8 mouse cellular contexts compared by ENCODE assay signal in genomic region chr5:113375783-113376182, GRCm38 (mm10). TPM values are rescaled to one million over a fixed set of nuclear protein-coding genes. Genes with fewer than 3 reads are reported as not detected.
A peak's percentile ranks its signal among the peaks of the same experiment; 100 is the strongest.
DNase-seq lines count a peak whose midpoint lies in the region; ATAC-seq and TF ChIP-seq lines count a peak whose summit lies in the region.

No protein-coding gene starts in this region.

- peak; percentile 27 to 67 for DNase-seq in frontal cortex, postnatal 10 days (ENCODE audit: low spot score in 2 of 2)
- peak; percentile 58 for DNase-seq in urinary bladder, postnatal 14 days (ENCODE audit: low spot score)
- no peak for DNase-seq in urinary bladder, postnatal 10 days (ENCODE audit: low spot score)
- DNase-seq in layer of hippocampus, adult 9-10 months (ENCODE audit: low spot score) = peak; percentile 54
- peak; percentile 29 for DNase-seq in lung, postnatal 36 days

- ATAC-seq in frontal cortex, adult (ENCODE audit: low TSS enrichment) = no peak

- H3K4me3 ChIP-seq in cortical plate, adult 2 months (ENCODE audit: insufficient read depth, low read length) = no peak overlapping the region
- no peak overlapping the region for H3K4me3 ChIP-seq in testis, adult 2 months (ENCODE audit: control insufficient read depth, low read depth, low read length)

- peak; percentile 62 for TF ChIP-seq CTCF in cortical plate, adult 2 months (IDR thresholded peaks at IDR 0.05; ENCODE audit: extremely low read depth, insufficient read depth, low read length)
- TF ChIP-seq CTCF in testis, adult 2 months (IDR thresholded peaks at IDR 0.05; ENCODE audit: control insufficient read depth, insufficient read depth, insufficient replicate concordance, low read depth, low read length) = peak; percentile 32; the same call in 1 of the 2 replicates

- no peak for TF ChIP-seq POLR2A in cortical plate, adult 2 months (IDR thresholded peaks at IDR 0.05; ENCODE audit: extremely low read depth, insufficient read depth, low read length)
- no peak; the same call in 1 of the 2 replicates for TF ChIP-seq POLR2A in testis, adult 2 months (IDR thresholded peaks at IDR 0.05; ENCODE audit: control insufficient read depth, low read depth, low read length)

- H3K36me3 ChIP-seq in testis, adult 2 months (ENCODE audit: control insufficient read depth, insufficient read depth, low read length) = no peaks in the 10 kb centered on the region

- no peak overlapping the region for H3K27ac ChIP-seq in cortical plate, adult 2 months (ENCODE audit: insufficient read depth, low read length)
- no peak overlapping the region for H3K27ac ChIP-seq in testis, adult 2 months (ENCODE audit: control insufficient read depth, insufficient read depth, low read depth, low read length)

- no peaks in the 10 kb centered on the region for H3K27me3 ChIP-seq in testis, adult 2 months (ENCODE audit: control insufficient read depth, insufficient read depth, low read length)

- H3K4me1 ChIP-seq in cortical plate, adult 2 months (ENCODE audit: control insufficient read depth, insufficient read depth, low read length) = no peaks in the 10 kb centered on the region
- H3K4me1 ChIP-seq in testis, adult 2 months (ENCODE audit: control insufficient read depth, insufficient read depth, low read length) = peaks cover 3% of the 10 kb centered on the region; the same call in 1 of the 2 replicates

RNA-seq across cellular contexts. Expression of gene Aym1, which starts 18.7 kb away (rescaled TPM):
- 0.25 and 0.32 TPM in 2 replicates for polyA plus RNA-seq in cortical plate, adult 2 months (2012; rRNA removed)
- 10.8 and 12.8 TPM in 2 replicates for polyA plus RNA-seq in testis, adult 2 months (2012; rRNA removed)
